Mouse (Mus musculus) lung, embryonic 16.5 days (tissue): ENCODE data around the gene Mef2c. TPM values are rescaled to one million over a fixed set of nuclear protein-coding genes. Genes with fewer than 3 reads are reported as not detected.
A peak's percentile ranks its signal among the peaks of the same experiment; 100 is the strongest.

Experiments
- ATAC-seq: fragments of 200-750 bp; cut with Nextera tagmentation; 2 replicates; pipeline ENCODE4 v1.8.0; 2017; ENCODE audit warnings: low read depth, mild to moderate bottlenecking, moderate library complexity
- H3K27ac ChIP-seq: fragments of 300-500 bp; sonication (generic); 2 replicates; pipeline ENCODE4 v1.5.1; 2014; ENCODE audit warnings: mild to moderate bottlenecking, control low read depth, low read length
- H3K27me3 ChIP-seq: fragments of 300-500 bp; sonication (generic); 2 replicates; pipeline ENCODE4 v1.6.1; 2014; ENCODE audit warnings: low read depth, low read length, mixed read lengths; ENCODE audit not compliant: control insufficient read depth, insufficient read depth
- H3K36me3 ChIP-seq: fragments of 300-500 bp; sonication (generic); 2 replicates; pipeline ENCODE4 v1.6.1; 2014; ENCODE audit warnings: low read length; ENCODE audit not compliant: control insufficient read depth, insufficient read depth
- H3K4me1 ChIP-seq: fragments of 300-500 bp; sonication (generic); replicated peaks from 2 replicates; pipeline ENCODE4 v1.6.1; 2014; ENCODE audit warnings: low read length, mixed read lengths; ENCODE audit not compliant: control insufficient read depth, insufficient read depth
- H3K4me2 ChIP-seq: fragments of 300-500 bp; sonication (generic); 2 replicates; pipeline ENCODE4 v1.6.1; 2014; ENCODE audit warnings: low read depth, low read length, control low read depth
- H3K4me3 ChIP-seq: fragments of 300-500 bp; sonication (generic); 2 replicates; pipeline ENCODE4 v1.5.1; 2014; ENCODE audit warnings: mild to moderate bottlenecking, low read length, control low read depth
- H3K9ac ChIP-seq: fragments of 300-500 bp; sonication (generic); 2 replicates; pipeline ENCODE4 v1.6.1; 2014; ENCODE audit warnings: low read length, control low read depth
- H3K9me3 ChIP-seq: fragments of 300-500 bp; sonication (generic); 2 replicates; pipeline ENCODE4 v1.6.1; 2016; ENCODE audit warnings: low read length; ENCODE audit not compliant: control insufficient read depth
- WGBS: fragments of 180-500 bp; shearing (Covaris S2); extraction: QIAGEN DNeasy Blood & Tissue Kit; methylation state at CpG from one replicate; pipeline ENCODE4 v1.1.7; 2014; 5-methylcytosine and 5-hydroxymethylcytosine counted together
- polyA plus RNA-seq: library from polyadenylated mRNA; unstranded; fragments of >200 nt; fragmentation: Nextera tagmentation; extraction: Ambion mirVana; gene quantifications from 2 replicates; pipeline ENCODE4 v1.2.1, GENCODE M21; 2015

The Mef2c gene
- polyA plus RNA-seq, 1 experiment from 2014 or later: 67.2 TPM

DNA sequence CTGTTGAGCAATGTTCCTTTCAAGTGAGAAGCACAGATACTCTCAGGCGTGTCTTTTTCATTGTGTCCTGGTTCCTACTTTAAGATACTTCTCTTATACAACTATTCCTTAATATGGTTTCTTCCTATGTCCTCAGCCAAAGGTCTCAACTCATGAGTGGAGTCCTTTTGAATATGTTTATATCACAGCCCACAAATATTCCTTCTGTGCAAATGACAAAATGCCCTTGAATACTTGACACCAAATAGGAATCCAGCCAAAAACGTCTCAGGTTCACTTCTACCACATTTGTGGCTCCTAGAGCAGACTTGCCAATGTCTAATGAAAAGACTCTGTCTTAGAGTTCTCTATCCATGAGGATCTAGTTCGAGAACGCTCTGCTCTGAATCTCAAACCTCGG is 21.7 kb upstream of the Mef2c start:
- peak; percentile 53 for ATAC-seq
- no peaks in the 10 kb centered on the region for H3K27me3 ChIP-seq
- no peak overlapping the region for H3K9ac ChIP-seq
- 0 out of 2 replicates have a peak, but pooled peaks cover 3% of the 10 kb centered on the region for H3K4me1 ChIP-seq
- no peaks in the 10 kb centered on the region for H3K36me3 ChIP-seq
- H3K9me3 ChIP-seq: no peaks in the 10 kb centered on the region
- no peak overlapping the region for H3K4me2 ChIP-seq
- H3K27ac ChIP-seq: no peak overlapping the region
- 59% methylated on average over 5 of the region's 5 CpGs for WGBS
- H3K4me3 ChIP-seq: no peak overlapping the region

- Histone ChIP-seq H3K9me3 (no peaks in the 10 kb centered on the region), H3K4me1 (0 out of 2 replicates have a peak, but pooled peaks cover 3% of the 10 kb centered on the region), H3K27me3 (no peaks in the 10 kb centered on the region), H3K4me2 (no peak overlapping the region), H3K36me3 (no peaks in the 10 kb centered on the region), H3K9ac (no peak overlapping the region), H3K27ac (no peak overlapping the region), H3K4me3 (no peak overlapping the region)
- ATAC-seq: no peak
- 84% methylated on average over 4 of the region's 4 CpGs for WGBS
These were observed 19.6 kb upstream of the Mef2c start for GRCm38 (mm10) chr13:83484215-83484614.

GRCm38 (mm10) chr13:83484721-83485369 is 19.0 kb upstream of the Mef2c start:
- Histone ChIP-seq H3K4me1 (0 out of 2 replicates have a peak, but pooled peaks cover 3% of the 10 kb centered on the region), H3K36me3 (no peaks in the 10 kb centered on the region), H3K4me2 (no peak overlapping the region), H3K27ac (no peak overlapping the region), H3K9me3 (no peaks in the 10 kb centered on the region), H3K9ac (no peak overlapping the region), H3K4me3 (no peak overlapping the region), H3K27me3 (no peaks in the 10 kb centered on the region)
- no peak for ATAC-seq
- 71% methylated on average over 7 of the region's 7 CpGs for WGBS

- H3K27ac ChIP-seq: no peak overlapping the region
- WGBS: 21% methylated on average over 3 of the region's 3 CpGs
- H3K9me3 ChIP-seq: no peaks in the 10 kb centered on the region
- no peaks in the 10 kb centered on the region for H3K4me1 ChIP-seq
- H3K4me3 ChIP-seq: no peak overlapping the region
- no peaks in the 10 kb centered on the region for H3K27me3 ChIP-seq
- no peak overlapping the region for H3K9ac ChIP-seq
- peak; percentile 77 for ATAC-seq
- H3K4me2 ChIP-seq: no peak overlapping the region
- no peaks in the 10 kb centered on the region for H3K36me3 ChIP-seq
These were observed 11.8 kb upstream of the Mef2c start for GRCm38 (mm10) chr13:83492051-83492450.

DNA sequence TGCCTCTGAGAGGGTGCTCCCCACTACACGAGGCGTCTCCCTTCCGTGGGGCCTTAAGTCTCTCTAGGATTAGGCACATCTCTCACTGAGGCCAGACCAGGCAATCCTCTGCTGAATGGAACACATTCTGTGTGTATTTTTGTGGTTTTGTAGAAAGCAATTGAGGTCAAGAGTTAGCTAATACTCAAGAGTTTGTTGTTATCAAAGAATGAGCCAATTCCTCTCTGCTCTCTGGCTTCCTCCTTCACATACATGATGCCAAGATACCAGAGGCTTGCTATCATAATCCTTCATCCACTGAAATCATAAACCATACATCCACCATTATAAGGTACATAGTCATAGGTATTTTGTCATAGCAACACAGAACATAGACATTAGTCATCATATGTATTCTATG is 6.1 kb upstream of the Mef2c start:
- Histone ChIP-seq H3K4me3 (no peak overlapping the region), H3K4me1 (no peaks in the 10 kb centered on the region), H3K9ac (no peak overlapping the region), H3K27me3 (no peaks in the 10 kb centered on the region), H3K36me3 (no peaks in the 10 kb centered on the region), H3K9me3 (no peaks in the 10 kb centered on the region), H3K4me2 (no peak overlapping the region), H3K27ac (no peak overlapping the region)
- ATAC-seq: no peak
- 91% methylated on average over 3 of the region's 3 CpGs for WGBS

DNA sequence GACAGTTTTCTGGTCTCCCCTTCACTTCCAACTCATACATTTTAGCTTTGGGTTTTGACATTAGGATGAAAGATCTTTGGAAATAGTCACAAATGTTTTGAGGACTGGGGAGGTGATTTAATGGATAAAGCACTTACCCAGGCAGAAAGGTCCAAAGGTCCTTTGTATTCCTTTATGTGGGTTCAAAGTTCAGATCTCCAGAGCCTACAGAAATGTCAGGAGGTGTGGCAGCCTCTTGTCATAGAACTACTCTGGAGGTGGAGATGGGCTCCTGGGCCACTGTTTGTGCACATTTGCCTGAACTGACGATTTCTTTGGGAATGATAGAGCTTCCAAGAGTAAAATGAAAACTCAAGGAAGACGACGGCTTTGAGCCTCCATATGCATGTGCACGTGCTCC is 4.3 kb upstream of the Mef2c start:
- Histone ChIP-seq H3K4me1 (no peaks in the 10 kb centered on the region), H3K27ac (no peak overlapping the region), H3K36me3 (no peaks in the 10 kb centered on the region), H3K27me3 (no peaks in the 10 kb centered on the region), H3K4me2 (no peak overlapping the region), H3K9me3 (no peaks in the 10 kb centered on the region), H3K9ac (no peak overlapping the region), H3K4me3 (no peak overlapping the region)
- 80% methylated on average over 4 of the region's 4 CpGs for WGBS
- no peak for ATAC-seq

GRCm38 (mm10) chr13:83507687-83508086 is 3.9 kb downstream of the Mef2c start:
- 91% methylated on average over 1 of the region's 1 CpGs for WGBS
- H3K4me1 ChIP-seq: no peaks in the 10 kb centered on the region
- ATAC-seq: no peak
- no peaks in the 10 kb centered on the region for H3K9me3 ChIP-seq
- no peaks in the 10 kb centered on the region for H3K27me3 ChIP-seq
- H3K4me2 ChIP-seq: no peak overlapping the region
- H3K4me3 ChIP-seq: no peak overlapping the region
- no peak overlapping the region for H3K9ac ChIP-seq
- no peak overlapping the region for H3K27ac ChIP-seq
- no peaks in the 10 kb centered on the region for H3K36me3 ChIP-seq

DNA sequence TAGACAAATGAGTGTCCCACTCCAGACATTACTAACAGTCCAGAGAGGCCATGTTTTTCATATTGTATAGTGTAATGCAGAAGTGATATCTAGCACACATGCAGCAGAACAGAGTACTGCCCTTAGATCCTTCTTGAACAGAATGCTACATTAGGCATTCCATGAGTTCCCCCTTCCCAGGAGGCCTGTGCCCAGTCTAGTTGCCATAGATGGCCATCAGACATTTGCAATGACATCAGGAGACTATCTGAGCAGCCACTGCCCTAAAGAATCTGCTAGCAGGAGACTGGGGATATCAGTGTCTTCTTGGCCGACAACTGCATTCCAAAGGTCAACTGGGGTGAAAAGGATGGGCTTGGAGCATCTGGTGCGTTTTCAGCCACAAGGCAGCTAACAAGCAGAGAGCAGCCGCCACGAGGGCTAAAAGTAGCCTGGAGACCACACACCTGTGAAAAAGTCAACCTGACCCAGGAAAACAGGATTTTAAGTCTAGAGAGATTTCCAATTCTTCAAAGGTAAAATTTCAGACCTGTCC is 11.2 kb downstream of the Mef2c start:
- Histone ChIP-seq H3K9me3 (no peaks in the 10 kb centered on the region), H3K27ac (no peak overlapping the region), H3K4me2 (no peak overlapping the region), H3K27me3 (no peaks in the 10 kb centered on the region), H3K4me3 (no peak overlapping the region), H3K36me3 (no peaks in the 10 kb centered on the region), H3K4me1 (no peaks in the 10 kb centered on the region), H3K9ac (no peak overlapping the region)
- no peak for ATAC-seq
- WGBS: 54% methylated on average over 4 of the region's 4 CpGs

DNA sequence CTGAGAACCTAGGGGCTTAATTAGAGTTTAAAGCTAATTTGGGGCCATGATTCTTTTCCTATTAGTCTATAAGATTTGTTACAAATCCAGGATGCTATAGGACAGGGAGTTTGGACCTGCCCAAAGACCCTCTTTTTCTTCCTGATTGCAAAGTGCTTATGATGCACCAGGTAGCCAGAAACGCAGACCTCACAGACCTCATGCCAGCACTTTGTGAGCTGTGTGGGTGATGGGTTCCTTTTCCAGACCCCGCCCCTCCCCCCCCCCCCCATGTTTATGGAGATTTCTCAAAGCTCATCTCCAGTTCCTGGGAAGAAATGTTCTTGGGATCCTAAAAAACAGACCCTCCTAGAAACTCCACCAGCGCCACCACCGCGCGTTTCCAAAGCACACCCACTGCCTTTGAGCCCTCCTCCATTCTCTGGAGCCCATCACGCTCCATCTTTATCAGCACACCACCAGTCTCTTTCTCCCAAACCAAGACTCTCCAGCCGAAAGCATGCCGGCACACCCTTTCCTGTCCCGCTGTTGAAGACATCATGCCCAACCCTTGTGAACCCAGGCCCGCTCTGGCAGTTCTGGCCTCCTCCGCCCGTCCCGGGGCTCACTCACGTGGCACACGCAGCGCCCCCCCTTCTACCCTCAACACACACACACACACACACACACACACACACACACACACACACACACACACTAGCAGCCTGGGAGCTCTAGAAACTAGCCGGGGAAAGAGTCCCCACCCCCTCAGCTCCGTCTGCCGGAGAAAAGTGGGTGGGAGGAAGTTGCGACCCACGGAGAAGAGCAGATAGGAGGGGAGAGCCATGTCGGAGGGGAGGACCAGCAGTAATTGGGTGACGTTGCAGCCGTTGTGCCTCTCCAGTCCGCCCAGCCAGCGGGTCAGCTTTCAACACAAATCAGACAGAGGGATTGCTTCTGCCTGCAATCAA is 14.1 kb downstream of the Mef2c start:
- Histone ChIP-seq H3K4me3 (peak overlapping the region; percentile 52), H3K9me3 (no peaks in the 10 kb centered on the region), H3K4me2 (peak overlapping the region; percentile 67), H3K4me1 (no peaks in the 10 kb centered on the region), H3K27me3 (no peaks in the 10 kb centered on the region; the same call in 1 of the 2 replicates), H3K27ac (peak overlapping the region; percentile 49), H3K9ac (peak overlapping the region; percentile 68), H3K36me3 (no peaks in the 10 kb centered on the region)
- ATAC-seq: peak; percentile 97
- WGBS: under 1% methylated on average over 27 of the region's 27 CpGs
